Mouse (Mus musculus) left cerebral cortex, adult 2 months (tissue): ENCODE measurements around the gene Smarce1. TPM values are rescaled to one million over a fixed set of nuclear protein-coding genes. Genes with fewer than 3 reads are reported as not detected.

Experiments
- DNase-seq, 2 experiments: peaks; one replicate each; pipeline ENCODE4 v3.0.0; 2021 to 2022; ENCODE audit warnings: low spot score in 2 of 2, mixed read lengths in 1 of 2; ENCODE audit errors: extremely low spot score in 1 of 2
- H3K27ac ChIP-seq: fragments of 200-600 bp; 2 replicates; pipeline ENCODE4 v1.8.1; 2022
- H3K4me3 ChIP-seq: fragments of 200-600 bp; 2 replicates; pipeline ENCODE4 v1.8.1; 2022
- CTCF ChIP-seq: fragments of 200-600 bp; IDR thresholded peaks from 2 replicates; pipeline ENCODE4 v1.8.1; 2022; ENCODE audit warnings: antibody characterized with exemption, mild to moderate bottlenecking, moderate library complexity
- intact Hi-C: fragments of 180-260 bp; cut with DNase I; formaldehyde crosslinking; loops from one replicate; pipeline ENCODE4 v1.15.1; 2025
- total RNA-seq, 2 experiments: library from RNA; stranded (reverse); gene quantifications; 2 replicates each; pipeline ENCODE4 v1.2.3; 2021

Smarce1 gene
- total RNA-seq, 2 experiments from 2014 or later, result 60.1 to 61.1 TPM

DNA sequence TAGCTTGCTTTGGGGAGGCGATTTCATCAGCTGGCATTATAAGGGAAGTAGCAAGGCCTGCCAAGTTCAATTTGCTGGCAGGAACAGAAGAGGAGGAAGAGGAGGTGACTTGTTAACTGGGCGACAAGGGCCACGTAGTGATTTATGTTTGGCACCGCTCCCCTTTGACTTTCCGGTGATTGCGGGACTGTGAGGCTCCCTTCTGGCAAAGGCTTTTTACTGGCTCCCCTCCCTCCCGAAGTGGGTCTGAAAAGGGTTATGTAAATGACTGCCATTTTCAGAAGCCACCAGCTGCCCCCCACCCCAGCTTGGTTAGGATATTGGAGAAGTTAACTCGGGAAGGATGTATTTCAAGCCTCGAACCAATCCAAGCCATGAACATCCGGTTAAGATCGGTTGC is 48.2 kb downstream of the Smarce1 start:
- no peak overlapping the region for H3K4me3 ChIP-seq
- no peak for DNase-seq
- no peak overlapping the region for H3K27ac ChIP-seq
- intact Hi-C loops, result no loop called here
- no peak for TF ChIP-seq CTCF

DNA sequence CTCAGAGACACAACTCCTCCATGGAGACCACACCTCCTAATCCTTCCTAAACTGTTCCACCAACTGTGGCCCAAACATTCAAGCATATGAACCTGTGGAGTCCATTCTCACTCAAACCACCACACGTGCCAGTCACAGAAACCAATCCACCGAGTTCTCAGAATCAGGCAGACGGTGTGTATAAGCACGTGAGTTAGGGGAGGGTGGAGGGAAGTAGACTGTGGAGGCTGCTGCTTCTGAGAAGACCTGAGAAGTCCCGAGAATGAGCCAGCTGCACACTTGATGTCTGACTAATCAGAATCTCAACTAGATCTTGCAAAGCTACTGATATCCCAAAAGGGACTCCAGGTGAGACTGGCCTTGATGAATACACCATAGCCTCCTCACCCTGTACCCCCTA is 50.7 kb downstream of the Smarce1 start:
- intact Hi-C loops, result no loop called here
- TF ChIP-seq CTCF, result no peak
- DNase-seq, result no peak
- H3K4me3 ChIP-seq, result no peak overlapping the region
- H3K27ac ChIP-seq, result no peak overlapping the region

DNA sequence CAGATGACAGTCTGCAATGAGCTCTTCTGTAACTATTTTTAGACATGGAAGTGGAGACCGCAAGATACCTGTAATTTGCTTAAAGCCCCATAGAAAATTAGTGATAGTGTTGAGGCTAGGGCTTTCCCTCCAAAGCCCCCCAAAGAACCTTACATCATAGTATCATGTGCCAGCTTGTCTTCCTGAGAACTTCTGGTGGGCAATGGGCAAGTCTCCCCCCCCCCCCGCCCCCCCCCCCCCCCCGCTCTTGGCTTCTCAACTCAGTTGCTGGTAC is 53.0 kb downstream of the Smarce1 start:
- intact Hi-C loops, result no loop called here
- H3K27ac ChIP-seq, result no peak overlapping the region
- no peak for DNase-seq
- no peak for TF ChIP-seq CTCF
- H3K4me3 ChIP-seq, result no peak overlapping the region

DNA sequence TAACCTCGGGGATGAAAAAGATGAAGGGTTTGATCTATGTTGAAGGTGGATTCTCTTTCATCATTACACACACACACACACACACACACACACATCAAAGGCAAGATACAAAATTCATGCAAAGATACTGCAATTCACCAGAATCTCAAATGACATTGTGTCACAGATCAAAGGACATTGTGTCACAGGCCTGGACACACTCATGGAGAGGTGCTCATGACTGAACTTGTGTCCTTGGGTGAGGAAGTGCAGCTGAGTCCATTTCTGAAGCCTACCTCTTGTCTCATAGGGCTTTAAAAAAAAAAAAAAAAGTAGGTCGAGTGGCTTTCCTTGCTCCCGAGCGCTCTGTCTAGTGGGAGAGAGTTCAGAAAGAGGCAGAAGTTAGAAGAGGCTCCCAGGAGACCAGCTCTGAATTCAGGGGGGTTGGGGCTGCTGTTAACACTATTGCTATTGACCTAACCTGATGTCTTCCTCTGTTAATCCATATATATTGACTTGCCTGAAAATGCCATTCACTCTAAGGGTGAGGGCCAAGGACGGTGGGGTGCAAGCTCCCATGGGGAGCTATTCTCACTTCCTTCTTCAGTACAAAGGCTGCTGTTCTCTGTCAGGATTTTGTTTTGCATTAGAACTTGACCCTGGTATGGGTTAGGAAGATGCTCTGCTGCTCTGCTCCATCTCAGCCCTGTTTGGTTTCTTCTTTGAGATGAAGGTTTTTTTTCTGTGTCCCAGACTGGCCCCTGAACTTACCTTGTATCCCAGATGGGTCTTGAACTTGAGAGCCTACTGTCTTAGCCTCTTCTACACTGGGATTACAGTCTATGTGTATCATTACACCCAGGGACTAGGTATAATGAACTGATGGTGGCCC is 53.5 kb downstream of the Smarce1 start:
- H3K27ac ChIP-seq, result no peak overlapping the region
- no peak for TF ChIP-seq CTCF
- no peak overlapping the region for H3K4me3 ChIP-seq
- intact Hi-C loops, result no loop called here
- no peak for DNase-seq

DNA sequence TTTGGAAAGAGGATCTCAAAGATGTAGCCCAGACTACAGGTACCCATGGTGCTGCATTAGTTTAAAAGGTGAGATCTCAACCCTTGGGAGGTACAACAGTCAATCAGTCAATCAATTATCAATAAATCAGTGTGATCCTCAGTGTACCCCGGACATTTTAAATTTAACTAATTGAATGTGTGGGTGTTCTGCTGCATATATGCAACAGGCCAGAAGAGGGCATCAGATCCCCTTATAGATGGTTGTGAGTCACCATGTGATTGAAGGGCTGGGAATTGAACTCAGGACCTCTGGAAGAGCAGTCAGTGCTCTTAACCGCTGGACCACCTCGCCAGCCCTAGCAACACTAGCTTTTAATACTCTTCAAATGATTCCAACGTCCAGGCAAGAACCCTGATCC is 58.8 kb downstream of the Smarce1 start:
- no peak overlapping the region for H3K4me3 ChIP-seq
- intact Hi-C loops, result no loop called here
- no peak for DNase-seq
- no peak overlapping the region for H3K27ac ChIP-seq
- TF ChIP-seq CTCF, result no peak; the same call in none of the 2 replicates

DNA sequence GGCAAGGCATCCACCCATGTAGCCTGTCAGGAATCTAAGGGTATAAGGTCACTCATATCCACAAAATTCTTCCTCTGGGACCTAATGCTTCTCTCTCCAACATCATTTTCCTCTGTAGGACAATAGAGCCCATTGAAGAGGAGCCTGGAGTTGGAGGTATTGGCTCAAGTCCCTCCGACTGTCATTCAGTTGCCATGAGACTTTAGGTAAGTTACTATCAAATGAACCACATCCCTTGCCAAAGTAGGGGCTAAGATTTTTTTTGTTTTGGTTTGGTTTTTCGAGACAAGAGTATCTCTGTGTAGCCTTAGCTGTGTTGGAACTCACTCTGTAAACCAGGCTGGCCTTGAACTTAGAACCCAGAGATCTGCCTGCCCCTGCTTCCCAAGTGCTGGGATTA is 59.4 kb downstream of the Smarce1 start:
- H3K4me3 ChIP-seq, result no peak overlapping the region
- no peak for TF ChIP-seq CTCF
- H3K27ac ChIP-seq, result no peak overlapping the region
- DNase-seq, result no peak
- intact Hi-C loops, result no loop called here

DNA sequence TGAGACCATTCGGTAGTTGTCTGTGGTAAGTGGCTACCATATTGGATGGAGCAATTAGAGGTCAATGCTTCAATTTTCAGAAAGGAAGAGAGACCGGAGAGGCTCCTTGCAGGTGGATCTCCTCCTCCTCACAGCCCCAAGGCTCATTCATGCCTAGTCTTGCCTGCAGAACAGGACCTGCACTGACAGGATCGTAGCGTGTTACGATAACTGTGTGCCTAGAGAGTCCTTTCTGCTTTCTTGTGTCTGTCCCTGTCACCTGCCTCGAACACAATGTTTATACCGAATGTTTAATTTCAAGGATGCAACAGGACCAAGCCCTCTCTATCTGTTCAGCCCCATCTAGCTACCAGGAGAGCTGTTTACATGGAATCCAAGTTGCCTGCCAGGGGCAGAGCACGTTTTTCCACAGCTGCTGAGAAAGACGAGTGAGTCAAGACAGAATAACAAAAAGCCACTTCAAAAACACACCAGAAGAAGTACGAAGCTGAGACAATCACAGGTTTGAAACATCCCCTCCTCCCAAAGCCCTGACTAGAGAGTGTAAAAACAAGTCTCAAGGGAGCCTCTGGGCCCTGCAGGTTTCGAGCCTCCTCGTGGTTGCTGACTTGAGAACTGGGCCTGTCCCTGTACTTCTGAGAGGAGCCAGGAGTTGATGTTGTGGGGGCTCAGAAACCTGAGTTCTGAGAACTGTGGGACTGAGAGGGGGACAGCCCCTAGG is 60.1 kb downstream of the Smarce1 start:
- Histone ChIP-seq H3K27ac (no peak overlapping the region), H3K4me3 (no peak overlapping the region)
- intact Hi-C loops, result no loop called here
- DNase-seq, result no peak
- no peak for TF ChIP-seq CTCF

DNA sequence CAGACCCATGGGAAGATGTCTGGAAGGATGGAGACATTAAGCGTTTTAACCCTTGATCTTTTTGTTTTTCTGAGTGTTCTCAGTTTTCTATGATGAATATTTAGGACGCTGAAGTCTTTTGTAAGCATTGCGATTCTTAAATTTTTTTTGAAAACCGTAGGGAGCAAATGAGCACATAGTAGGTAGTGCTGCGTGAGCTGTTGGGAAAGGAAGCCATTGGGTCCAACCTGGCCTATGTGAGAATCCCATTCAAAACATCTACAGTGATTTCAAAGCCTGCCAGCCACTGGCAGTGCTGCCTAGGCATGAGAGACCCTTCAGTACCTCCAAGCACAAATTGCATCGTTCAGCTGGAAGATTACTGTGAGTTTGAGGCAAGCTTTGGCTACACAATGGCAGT is 60.8 kb downstream of the Smarce1 start:
- no peak for DNase-seq
- no peak overlapping the region for H3K4me3 ChIP-seq
- intact Hi-C loops, result no loop called here
- H3K27ac ChIP-seq, result no peak overlapping the region
- no peak for TF ChIP-seq CTCF

DNA sequence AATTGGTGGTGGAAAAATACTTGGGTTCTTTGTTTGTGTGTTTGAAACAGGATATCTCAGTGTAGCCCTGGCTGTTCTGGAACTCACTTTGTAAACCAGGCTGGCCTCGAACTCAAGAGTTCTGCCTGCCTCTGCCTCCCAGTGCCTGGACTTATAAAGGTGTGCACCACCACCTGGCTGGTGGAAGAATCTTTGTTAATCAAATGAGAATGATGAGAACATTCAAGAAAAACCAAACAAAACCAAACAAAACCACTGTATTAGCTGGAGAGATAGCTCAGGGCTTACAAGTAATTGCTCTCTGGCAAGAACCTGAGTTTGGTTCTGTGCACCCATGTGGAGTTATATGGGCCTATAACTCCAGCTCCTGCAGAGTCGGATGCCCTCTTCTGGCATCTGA is 61.4 kb downstream of the Smarce1 start:
- no peak for TF ChIP-seq CTCF
- intact Hi-C loops, result no loop called here
- H3K4me3 ChIP-seq, result no peak overlapping the region
- no peak overlapping the region for H3K27ac ChIP-seq
- no peak for DNase-seq

DNA sequence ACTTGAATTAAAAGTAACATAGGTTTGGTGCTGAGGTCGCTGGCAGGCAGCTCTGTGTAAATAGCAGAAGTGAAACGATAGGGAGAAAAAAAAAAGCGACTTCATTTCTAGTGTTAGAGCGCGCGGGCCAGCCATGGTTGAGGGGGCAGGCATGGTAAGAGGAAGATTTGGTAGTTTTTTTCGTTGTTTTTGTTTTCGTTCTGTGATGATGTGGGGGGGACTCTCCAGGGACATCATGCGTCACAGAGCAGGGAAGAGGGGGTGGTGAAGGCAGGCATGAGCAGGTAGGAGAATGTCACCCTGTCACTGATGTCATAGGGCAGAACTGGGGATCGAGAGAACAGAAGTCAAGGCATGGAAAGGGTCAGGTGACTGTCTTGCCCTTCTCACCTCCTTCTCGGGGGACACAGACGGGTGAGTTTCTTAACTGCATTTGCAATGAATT is 62.8 kb downstream of the Smarce1 start:
- Histone ChIP-seq H3K4me3 (no peak overlapping the region), H3K27ac (no peak overlapping the region)
- intact Hi-C loops, result no loop called here
- DNase-seq, result no peak
- no peak for TF ChIP-seq CTCF

DNA sequence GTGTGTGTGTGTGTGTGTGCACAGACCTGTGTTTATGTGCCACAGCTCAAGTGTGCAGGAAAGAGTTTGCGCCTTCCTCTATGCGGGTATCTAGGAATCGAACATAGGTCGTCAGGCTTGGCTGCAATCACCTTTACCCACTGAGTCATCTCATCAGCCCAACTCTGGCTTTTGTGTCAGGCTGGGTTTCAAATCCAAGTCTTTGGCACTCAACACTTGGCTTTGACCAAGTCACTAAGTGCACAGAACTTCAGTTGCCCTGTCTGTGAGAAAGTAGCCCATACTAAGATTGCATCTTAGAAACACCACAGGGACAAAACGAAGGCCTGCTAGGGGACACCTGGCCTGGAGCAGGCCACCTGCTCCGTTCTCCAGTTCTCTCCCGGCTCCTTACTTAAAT is 63.2 kb downstream of the Smarce1 start:
- intact Hi-C loops, result no loop called here
- no peak for TF ChIP-seq CTCF

DNA sequence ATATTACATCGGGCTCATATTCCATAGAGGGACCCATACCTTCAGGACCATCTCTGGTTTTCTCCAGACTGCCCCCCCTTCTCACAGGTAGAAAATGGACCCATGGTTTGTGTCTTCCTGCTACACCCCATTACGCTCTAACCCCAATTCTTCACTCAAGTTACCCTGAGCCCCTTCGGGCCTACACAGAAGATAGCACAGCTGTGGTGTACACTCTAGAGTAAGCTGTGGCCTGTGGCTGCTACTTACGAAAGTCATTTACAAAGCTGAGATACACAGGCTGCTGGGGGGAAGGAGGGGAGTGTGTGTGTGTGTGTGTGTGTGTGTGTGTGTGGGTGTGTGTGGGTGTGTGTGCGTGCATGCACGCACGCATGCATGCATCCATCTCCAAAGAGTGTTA is 64.6 kb downstream of the Smarce1 start:
- H3K4me3 ChIP-seq, result no peak overlapping the region
- no peak for TF ChIP-seq CTCF
- intact Hi-C loops, result no loop called here
- H3K27ac ChIP-seq, result no peak overlapping the region
- DNase-seq, result no peak

More for the DNA sequence above, 63.2 kb downstream of the Smarce1 start:
- DNase-seq, result no peak
- Histone ChIP-seq H3K27ac (no peak overlapping the region), H3K4me3 (no peak overlapping the region)
